Mouse (Mus musculus) hindbrain, postnatal 0 days (tissue): ENCODE data around the gene Dnajb4. TPM values are rescaled to one million over a fixed set of nuclear protein-coding genes. Genes with fewer than 3 reads are reported as not detected.
A peak's percentile ranks its signal among the peaks of the same experiment; 100 is the strongest.

Source experiments
- ATAC-seq: fragments of 200-750 bp; cut with Nextera tagmentation; 2 replicates; pipeline ENCODE4 v1.8.0; 2017; ENCODE audit warnings: mild to moderate bottlenecking, moderate TSS enrichment, moderate library complexity
- DNase-seq: peaks from one replicate; pipeline ENCODE4 v3.0.0-alpha.2; 2015; ENCODE audit warnings: low spot score
- H3K27ac ChIP-seq: fragments of 300-500 bp; sonication (generic); 2 replicates; pipeline ENCODE4 v1.5.1; 2014; ENCODE audit warnings: mild to moderate bottlenecking
- H3K27me3 ChIP-seq: fragments of 300-500 bp; sonication (generic); 2 replicates; pipeline ENCODE4 v1.6.1; 2014; ENCODE audit warnings: low read length, mixed read lengths; ENCODE audit not compliant: insufficient read depth
- H3K36me3 ChIP-seq: fragments of 300-500 bp; sonication (generic); 2 replicates; pipeline ENCODE4 v1.6.1; 2014; ENCODE audit warnings: low read length, mixed read lengths; ENCODE audit not compliant: insufficient read depth
- H3K4me1 ChIP-seq: fragments of 300-500 bp; sonication (generic); 2 replicates; pipeline ENCODE4 v1.6.1; 2014; ENCODE audit warnings: antibody characterized with exemption, low read length, mixed read lengths; ENCODE audit not compliant: insufficient read depth
- H3K4me2 ChIP-seq: fragments of 300-500 bp; sonication (generic); 2 replicates; pipeline ENCODE4 v1.6.1; 2014; ENCODE audit warnings: low read depth, mild to moderate bottlenecking, low read length, moderate library complexity, mixed read lengths
- H3K4me3 ChIP-seq: fragments of 300-500 bp; sonication (generic); 2 replicates; pipeline ENCODE4 v1.5.1; 2014; ENCODE audit warnings: low read length
- H3K9ac ChIP-seq: fragments of 300-500 bp; sonication (generic); replicated peaks from 2 replicates; pipeline ENCODE4 v1.6.1; 2014; ENCODE audit warnings: mild to moderate bottlenecking, low read length, moderate library complexity, mixed read lengths
- H3K9me3 ChIP-seq: fragments of 300-500 bp; sonication (generic); 2 replicates; pipeline ENCODE4 v1.6.1; 2016; ENCODE audit warnings: low read length, mixed read lengths
- CTCF ChIP-seq: IDR thresholded peaks from 2 replicates; pipeline ENCODE4 v1.5.1; 2016; ENCODE audit warnings: antibody characterized with exemption, control low read depth, low read depth
- WGBS: fragments of 180-500 bp; shearing (Covaris S2); extraction: QIAGEN DNeasy Blood & Tissue Kit; methylation state at CpG from one replicate; pipeline ENCODE4 v1.1.7; 2014; 5-methylcytosine and 5-hydroxymethylcytosine counted together
- polyA plus RNA-seq: library from polyadenylated mRNA; unstranded; fragments of >200 nt; fragmentation: Nextera tagmentation; extraction: Ambion mirVana; gene quantifications from 2 replicates; pipeline ENCODE4 v1.2.1, GENCODE M21; 2015
- total RNA-seq: library from RNA; depleted of rRNA; stranded (reverse); fragments of >200 nt; gene quantifications from 2 replicates; pipeline ENCODE4 v1.2.3, GENCODE M21; 2014

The Dnajb4 gene
- total and polyA plus RNA-seq, 2 experiments from 2014 or later: 40.8 to 47.8 TPM

- Histone ChIP-seq H3K4me3 (peak overlapping the region; percentile 48), H3K36me3 (no peaks in the 10 kb centered on the region), H3K4me1 (peaks cover 4% of the 10 kb centered on the region; the same call in 1 of the 2 replicates), H3K9ac (peak overlapping the region; percentile 47), H3K4me2 (peak overlapping the region; percentile 74), H3K27ac (peak overlapping the region; percentile 60; the same call in 1 of the 2 replicates), H3K9me3 (no peaks in the 10 kb centered on the region), H3K27me3 (no peaks in the 10 kb centered on the region)
- WGBS: 9% methylated on average over 6 of the region's 6 CpGs
- ATAC-seq (no peak), DNase-seq (peak; percentile 34)
- no peak for TF ChIP-seq CTCF
Measured at GRCm38 (mm10) chr3:152191791-152192237, 18.3 kb downstream of the Dnajb4 start.

DNA sequence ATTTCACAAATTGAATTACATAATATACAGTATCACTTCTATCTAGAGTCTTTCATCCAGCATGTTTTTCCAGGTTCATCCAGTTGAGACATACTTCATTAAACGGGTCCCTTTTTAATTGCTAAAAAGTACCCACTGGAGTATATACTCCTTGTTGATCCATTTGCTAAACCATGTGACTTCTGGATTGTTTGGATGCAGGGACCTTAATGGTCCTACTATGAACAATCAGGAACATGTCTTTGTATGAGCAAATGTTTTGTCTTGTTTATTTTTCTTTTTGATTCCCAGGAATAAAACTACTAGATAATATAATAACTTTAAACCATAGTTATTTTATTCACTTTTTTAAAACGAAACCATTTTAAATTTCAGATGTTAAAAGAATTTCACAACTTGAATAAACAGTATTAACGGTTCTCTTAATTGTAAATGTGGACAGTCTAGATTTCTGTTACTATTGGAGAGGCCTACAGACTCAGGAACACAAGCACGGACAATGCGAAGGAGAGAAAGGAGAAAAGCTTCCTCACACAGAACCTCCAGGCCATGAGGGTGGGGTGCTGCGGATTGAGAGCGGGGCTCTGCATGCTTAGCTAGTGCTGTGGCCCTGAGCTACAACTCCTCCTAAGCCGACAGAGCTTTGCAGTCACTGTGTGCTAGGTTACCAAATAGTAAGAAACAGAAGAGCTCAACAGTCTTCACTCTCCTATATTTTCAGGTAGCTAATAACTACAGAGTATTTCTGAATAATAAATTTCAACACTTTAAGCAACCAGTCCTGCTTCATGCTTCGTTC is 19.2 kb downstream of the Dnajb4 start:
- H3K4me2 ChIP-seq: peak overlapping the region; percentile 74
- H3K27me3 ChIP-seq: no peaks in the 10 kb centered on the region
- H3K27ac ChIP-seq: no peak overlapping the region
- DNase-seq (no peak), ATAC-seq (no peak)
- no peaks in the 10 kb centered on the region for H3K9me3 ChIP-seq
- H3K4me3 ChIP-seq: 0 out of 2 replicates have a peak overlapping the region, but pooled peaks have one; percentile 2
- TF ChIP-seq CTCF: no peak
- peaks cover 4% of the 10 kb centered on the region; the same call in 1 of the 2 replicates for H3K4me1 ChIP-seq
- WGBS: 73% methylated on average over 9 of the region's 9 CpGs
- peaks cover 4% of the 10 kb centered on the region; the same call in 1 of the 2 replicates for H3K36me3 ChIP-seq
- no peak overlapping the region for H3K9ac ChIP-seq

DNA sequence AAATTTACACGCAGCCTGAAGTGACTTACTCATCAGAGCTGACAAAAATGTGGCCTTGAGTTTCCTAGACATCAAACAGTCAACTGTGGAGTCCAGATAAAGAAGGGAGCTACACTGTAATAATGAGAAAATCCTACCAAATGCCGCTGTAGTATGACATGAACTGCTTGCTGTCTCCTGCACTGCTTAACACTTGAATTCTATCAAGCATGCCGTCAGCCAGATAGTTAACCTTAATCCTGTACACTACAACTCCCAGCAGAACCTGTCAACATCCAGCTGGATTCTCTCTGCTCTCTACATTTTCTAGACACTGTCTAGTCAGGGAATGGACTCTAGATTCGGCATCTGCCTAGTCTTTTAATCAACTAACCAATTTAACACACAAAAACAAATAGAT is 20.8 kb downstream of the Dnajb4 start:
- Histone ChIP-seq H3K9ac (no peak overlapping the region), H3K36me3 (peaks cover 9% of the 10 kb centered on the region; the same call in 1 of the 2 replicates), H3K4me3 (no peak overlapping the region), H3K27ac (no peak overlapping the region), H3K4me1 (peaks cover 4% of the 10 kb centered on the region; the same call in 1 of the 2 replicates), H3K4me2 (no peak overlapping the region), H3K27me3 (no peaks in the 10 kb centered on the region), H3K9me3 (no peaks in the 10 kb centered on the region)
- no peak for DNase-seq
- no peak for TF ChIP-seq CTCF
- ATAC-seq: no peak
- 70% methylated on average over 4 of the region's 4 CpGs for WGBS

- H3K36me3 ChIP-seq: peaks cover 15% of the 10 kb centered on the region; the same call in 1 of the 2 replicates
- no peaks in the 10 kb centered on the region for H3K9me3 ChIP-seq
- no peak overlapping the region for H3K27ac ChIP-seq
- H3K4me3 ChIP-seq: no peak overlapping the region
- WGBS: 88% methylated on average over 6 of the region's 6 CpGs
- TF ChIP-seq CTCF: no peak
- ATAC-seq (no peak), DNase-seq (no peak)
- no peak overlapping the region for H3K4me2 ChIP-seq
- no peak overlapping the region for H3K9ac ChIP-seq
- H3K4me1 ChIP-seq: no peaks in the 10 kb centered on the region
- no peaks in the 10 kb centered on the region for H3K27me3 ChIP-seq
Measured at GRCm38 (mm10) chr3:152186106-152186505, 24.0 kb downstream of the Dnajb4 start.

- Histone ChIP-seq H3K36me3 (peaks cover 15% of the 10 kb centered on the region; the same call in 1 of the 2 replicates), H3K9ac (no peak overlapping the region), H3K4me1 (no peaks in the 10 kb centered on the region), H3K27me3 (no peaks in the 10 kb centered on the region), H3K4me2 (no peak overlapping the region), H3K27ac (no peak overlapping the region), H3K4me3 (no peak overlapping the region), H3K9me3 (no peaks in the 10 kb centered on the region)
- ATAC-seq (no peak), DNase-seq (no peak)
- 49% methylated on average over 9 of the region's 9 CpGs for WGBS
- no peak for TF ChIP-seq CTCF
Measured at GRCm38 (mm10) chr3:152183522-152183921, 26.6 kb downstream of the Dnajb4 start.

- H3K4me3 ChIP-seq: no peak overlapping the region
- H3K4me1 ChIP-seq: no peaks in the 10 kb centered on the region
- H3K36me3 ChIP-seq: peaks cover 9% of the 10 kb centered on the region; the same call in 1 of the 2 replicates
- no peaks in the 10 kb centered on the region for H3K9me3 ChIP-seq
- 92% methylated on average over 4 of the region's 4 CpGs for WGBS
- H3K4me2 ChIP-seq: no peak overlapping the region
- DNase-seq (no peak), ATAC-seq (no peak)
- H3K27ac ChIP-seq: no peak overlapping the region
- TF ChIP-seq CTCF: no peak
- H3K9ac ChIP-seq: no peak overlapping the region
- H3K27me3 ChIP-seq: no peaks in the 10 kb centered on the region
Measured at GRCm38 (mm10) chr3:152180624-152181023, 29.5 kb downstream of the Dnajb4 start.

- no peaks in the 10 kb centered on the region for H3K27me3 ChIP-seq
- H3K27ac ChIP-seq: no peak overlapping the region
- TF ChIP-seq CTCF: no peak
- H3K9me3 ChIP-seq: no peaks in the 10 kb centered on the region
- WGBS: 64% methylated on average over 1 of the region's 1 CpGs
- H3K4me1 ChIP-seq: no peaks in the 10 kb centered on the region
- H3K4me2 ChIP-seq: no peak overlapping the region
- ATAC-seq (no peak), DNase-seq (no peak)
- H3K9ac ChIP-seq: no peak overlapping the region
- no peak overlapping the region for H3K4me3 ChIP-seq
- H3K36me3 ChIP-seq: peaks cover 6% of the 10 kb centered on the region; the same call in 1 of the 2 replicates
Measured at GRCm38 (mm10) chr3:152179285-152179684, 30.8 kb downstream of the Dnajb4 start.
